Comparison of ENCODE assay signal across 21 mouse cellular contexts in the genomic region with DNA sequence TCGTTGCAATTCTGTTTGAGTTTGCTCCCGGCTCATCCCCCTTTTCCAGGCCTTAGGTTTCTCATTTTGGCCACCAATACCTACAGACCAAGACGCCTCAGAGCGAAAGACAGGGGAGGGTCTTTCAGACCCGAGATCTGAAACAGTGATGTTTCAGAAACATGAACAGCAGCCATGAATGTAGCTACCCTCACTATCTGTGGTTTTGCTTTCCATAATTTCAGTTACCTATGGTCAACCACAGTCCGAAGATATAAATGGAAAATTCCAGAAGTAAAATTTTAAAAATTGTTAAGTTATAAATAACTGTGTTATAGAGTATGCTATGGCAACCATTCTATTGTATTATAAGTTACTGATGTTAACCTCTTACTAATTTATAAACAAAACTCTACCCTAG.
"Had no signal": no experiment of that assay in that cellular context is flagged by ENCODE, and none has a peak within 500 bp of the region (broad histone marks: within the 10 kb centered on the region; RNA-seq: fewer than 3 reads in every experiment).

No protein-coding gene starts in this region.

- H3K27ac ChIP-seq: gastrocnemius, adult 2 months; heart, adult 2 months; heart, embryonic 13.5 days; heart, embryonic 15.5 days; hindbrain, embryonic 10.5 days; hindbrain, embryonic 12.5 days; hindbrain, embryonic 14.5 days; intestine, embryonic 15.5 days; limb, embryonic 13.5 days; limb, embryonic 15.5 days; liver, embryonic 12.5 days had no signal

- H3K36me3 ChIP-seq: heart, embryonic 13.5 days; heart, embryonic 15.5 days; hindbrain, embryonic 10.5 days; hindbrain, embryonic 12.5 days; intestine, embryonic 15.5 days; limb, embryonic 13.5 days; limb, embryonic 15.5 days; liver, embryonic 12.5 days had no signal

- H3K4me1 ChIP-seq: hindbrain, embryonic 12.5 days; intestine, embryonic 15.5 days had no signal

- H3K27me3 ChIP-seq: heart, embryonic 13.5 days; heart, embryonic 15.5 days; intestine, embryonic 15.5 days; limb, embryonic 15.5 days had no signal

- H3K4me3 ChIP-seq: gastrocnemius, adult 2 months; heart, adult 2 months; heart, embryonic 13.5 days; heart, embryonic 15.5 days; hindbrain, embryonic 10.5 days; hindbrain, embryonic 12.5 days; intestine, embryonic 15.5 days; limb, embryonic 13.5 days; limb, embryonic 15.5 days; liver, embryonic 12.5 days had no signal

- DNase-seq: gastrocnemius, adult 2 months; gastrocnemius, postnatal 10 days; heart, adult 2 months; heart, postnatal 14 days; heart, postnatal 4 days; kidney, adult 18-20 months; kidney, adult 8-10 months; kidney, postnatal 10 days; kidney, postnatal 25 days; kidney, postnatal 4 days; layer of hippocampus, adult 9-11 months; layer of hippocampus, postnatal 36 days had no signal
